Mouse (Mus musculus) brain, embryonic 14.5 days (tissue): Measurements from ENCODE around the gene Pin1rt1. TPM values are rescaled to one million over a fixed set of nuclear protein-coding genes. Genes with fewer than 3 reads are reported as not detected.
A peak's percentile ranks its signal among the peaks of the same experiment; 100 is the strongest.

ENCODE experiments used
- DNase-seq: peaks from one replicate; pipeline ENCODE4 v3.0.0-alpha.2; 2011; ENCODE audit warnings: low read depth
- CTCF ChIP-seq: fragments of 200-500 bp; IDR thresholded peaks from 2 replicates; pipeline ENCODE4 v1.5.1; 2012; ENCODE audit warnings: inconsistent platforms, mild to moderate bottlenecking, moderate library complexity, borderline replicate concordance; ENCODE audit not compliant: insufficient read depth, insufficient read length; ENCODE audit errors: extremely low read depth
- POLR2A ChIP-seq: fragments of 200-500 bp; IDR thresholded peaks from 2 replicates; pipeline ENCODE4 v1.6.1; 2012; ENCODE audit warnings: mild to moderate bottlenecking, inconsistent platforms, borderline replicate concordance; ENCODE audit not compliant: poor library complexity, insufficient read depth, insufficient read length, severe bottlenecking; ENCODE audit errors: extremely low read depth
- polyA plus RNA-seq: library from polyadenylated mRNA; depleted of rRNA; stranded (reverse); fragments of >200 nt; gene quantifications from 2 replicates; pipeline ENCODE4 v1.2.3, GENCODE M21; 2012

The Pin1rt1 gene
- polyA plus RNA-seq, 1 experiment = not detected

GRCm38 (mm10) chr2:104711585-104712485, 4.3 kb downstream of the Pin1rt1 start, which contains the start of gene Tcp11l1:
Tcp11l1 (minus strand) TSS chr2:104712169.
- TF ChIP-seq POLR2A = peak; percentile 90
- no peak for TF ChIP-seq CTCF
- DNase-seq = peak; percentile 81

GRCm38 (mm10) chr2:104710670-104711370, 5.4 kb downstream of the Pin1rt1 start:
- TF ChIP-seq POLR2A (no peak), CTCF (no peak)
- DNase-seq = peak; percentile 46

- TF ChIP-seq POLR2A (no peak), CTCF (no peak)
- no peak for DNase-seq
Observed at GRCm38 (mm10) chr2:104709786-104710337, 6.3 kb downstream of the Pin1rt1 start.

- DNase-seq = no peak
- TF ChIP-seq POLR2A (no peak), CTCF (no peak)
Observed at GRCm38 (mm10) chr2:104704355-104704754, 11.8 kb downstream of the Pin1rt1 start.

- no peak for DNase-seq
- TF ChIP-seq CTCF = no peak
- no peak for TF ChIP-seq POLR2A
Observed at GRCm38 (mm10) chr2:104703158-104703557, 13.0 kb downstream of the Pin1rt1 start.

GRCm38 (mm10) chr2:104699659-104700058, 16.5 kb downstream of the Pin1rt1 start:
- no peak for DNase-seq
- TF ChIP-seq CTCF (no peak), POLR2A (no peak)

GRCm38 (mm10) chr2:104692551-104692950, 23.6 kb downstream of the Pin1rt1 start:
- no peak for DNase-seq
- no peak for TF ChIP-seq POLR2A
- no peak for TF ChIP-seq CTCF

GRCm38 (mm10) chr2:104690720-104691119, 25.5 kb downstream of the Pin1rt1 start:
- no peak for DNase-seq
- TF ChIP-seq POLR2A = no peak
- TF ChIP-seq CTCF = no peak

- TF ChIP-seq POLR2A (no peak), CTCF (no peak)
- DNase-seq = no peak
Observed at GRCm38 (mm10) chr2:104688724-104689123, 27.5 kb downstream of the Pin1rt1 start.

GRCm38 (mm10) chr2:104688321-104688720, 27.9 kb downstream of the Pin1rt1 start:
- no peak for DNase-seq
- TF ChIP-seq CTCF (no peak), POLR2A (no peak)

- TF ChIP-seq CTCF (no peak), POLR2A (no peak)
- no peak for DNase-seq
Observed at GRCm38 (mm10) chr2:104687261-104687660, 28.9 kb downstream of the Pin1rt1 start.

- DNase-seq = peak; percentile 93
- TF ChIP-seq POLR2A = no peak
- peak; percentile 99 for TF ChIP-seq CTCF
Observed at GRCm38 (mm10) chr2:104685418-104685817, 30.8 kb downstream of the Pin1rt1 start.

GRCm38 (mm10) chr2:104684771-104685170, 31.4 kb downstream of the Pin1rt1 start:
- DNase-seq = no peak
- TF ChIP-seq POLR2A = no peak
- TF ChIP-seq CTCF = no peak
